Mouse (Mus musculus) cerebellum, adult 2 months (tissue): Measurements from ENCODE around the gene Nrxn1.

Experiments
- CTCF ChIP-seq: fragments of 200-500 bp; IDR thresholded peaks from 2 replicates; pipeline ENCODE4 v1.5.1; 2011; ENCODE audit warnings: low read depth, mild to moderate bottlenecking, control low read depth, low read length, moderate library complexity, borderline replicate concordance; ENCODE audit not compliant: insufficient read depth
- POLR2A ChIP-seq: fragments of 200-500 bp; IDR thresholded peaks from 2 replicates; pipeline ENCODE4 v1.6.1; 2011; ENCODE audit warnings: low read length, control low read depth, borderline replicate concordance; ENCODE audit not compliant: insufficient read depth

DNA sequence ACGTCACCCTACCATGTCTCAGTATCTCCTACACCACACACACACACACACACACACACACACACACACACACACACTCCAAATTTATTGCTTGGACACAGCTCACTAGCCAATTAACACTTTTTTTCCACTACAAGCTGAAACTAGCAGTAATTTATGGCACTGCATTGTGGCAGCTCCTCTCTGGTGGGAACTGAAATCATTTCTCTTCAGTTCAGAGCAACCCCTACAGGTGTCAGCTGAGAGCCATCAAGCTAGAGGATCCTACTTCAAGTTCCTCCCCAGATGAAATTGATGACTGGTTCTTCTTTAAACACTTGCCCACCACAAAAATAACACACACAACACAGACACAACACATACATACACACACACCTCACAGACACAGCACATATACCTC is 2.2 kb downstream of the Nrxn1 start:
- TF ChIP-seq CTCF (no peak), POLR2A (no peak)
